Mouse (Mus musculus) left cerebral cortex, postnatal 4 days (tissue): ENCODE data around the gene Pja2. TPM values are rescaled to one million over a fixed set of nuclear protein-coding genes. Genes with fewer than 3 reads are reported as not detected.
"Not testable (repeated sequence)": the region's sequence is repeated elsewhere in the genome, so short reads cannot be mapped to it uniquely, and the experiment has no call there.

Source experiments
- DNase-seq: peaks from one replicate; pipeline ENCODE4 v3.0.0-alpha.2; 2022
- intact Hi-C: fragments of 180-260 bp; cut with DNase I; formaldehyde crosslinking; loops from one replicate; pipeline ENCODE4 v1.15.1; 2025
- total RNA-seq, 2 experiments: library from RNA; stranded (reverse); gene quantifications; 2 replicates each; pipeline ENCODE4 v1.2.3; 2021

The Pja2 gene
- total RNA-seq = 100 to 1,000 TPM; 296 to 298 TPM

DNA sequence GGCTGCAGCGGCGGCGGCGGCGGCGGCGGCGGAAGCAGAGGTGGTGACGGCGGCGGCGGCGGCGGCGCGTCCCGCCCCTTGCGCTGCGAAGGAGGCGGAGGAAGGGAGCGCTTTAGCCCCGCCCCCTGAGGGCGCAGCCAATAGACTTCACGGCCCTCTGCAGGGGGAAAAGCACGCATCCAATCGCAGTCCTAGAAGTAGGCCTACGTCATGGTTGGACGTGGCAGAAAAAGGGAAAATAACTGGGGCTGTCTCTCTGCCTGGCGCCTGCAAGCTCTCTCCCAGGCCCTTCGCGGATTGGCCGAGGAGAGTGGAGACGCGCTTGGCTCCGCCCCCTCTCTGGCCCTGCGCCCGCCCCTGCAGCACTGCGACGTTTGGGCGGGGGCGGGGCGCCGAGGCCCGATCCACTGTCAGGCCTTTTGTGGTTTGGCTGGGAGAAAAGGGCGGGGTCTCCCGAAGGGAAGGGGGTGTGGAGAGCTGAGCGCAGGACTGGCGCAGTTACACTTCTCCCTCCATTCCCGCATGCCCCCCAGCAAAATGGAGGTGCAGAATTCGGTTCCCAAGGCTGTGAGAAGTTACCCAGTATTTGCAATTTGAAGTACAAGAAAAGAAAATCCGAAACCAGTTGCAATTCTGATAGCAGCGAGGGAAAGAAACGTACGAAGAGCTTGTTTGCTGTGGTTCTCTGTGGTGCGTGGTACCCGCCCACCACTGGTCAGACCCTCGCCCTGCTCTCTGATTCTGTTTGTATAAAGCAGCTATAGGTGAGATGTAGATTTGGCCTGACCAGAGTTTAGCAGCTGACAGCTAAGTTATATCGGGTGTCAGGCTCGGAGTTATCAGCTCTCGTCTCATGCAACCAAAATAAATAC is at the start of gene Pja2:
Gene Pja2, minus strand, starts transcription at position 19 of the 872 bp plus-strand sequence.
- intact Hi-C loops = loop anchor here (10.0 kb wide), 1 partner anchor 263 kb away; no protein-coding TSS in a partner anchor

DNA sequence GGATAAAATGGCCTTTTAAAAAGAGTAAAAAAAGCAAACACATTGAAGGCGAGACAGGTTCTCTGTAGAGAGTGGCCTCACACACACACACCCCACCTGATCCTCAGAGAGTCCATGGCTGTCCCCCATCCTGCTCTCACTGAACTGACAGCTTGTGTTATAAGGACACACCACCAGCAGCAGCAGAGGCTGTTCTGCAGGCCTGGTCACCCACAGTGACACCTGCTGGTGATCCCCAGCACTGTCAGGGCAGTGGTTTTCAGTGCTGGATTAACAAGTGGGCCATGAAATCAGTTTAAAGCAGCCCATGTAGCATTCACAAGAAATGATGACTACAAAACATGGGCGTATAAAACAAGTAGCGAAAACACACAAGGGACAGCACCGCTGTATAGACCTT is 43.6 kb upstream of the Pja2 start:
- intact Hi-C loops = no loop called here

More for the DNA sequence above, at the start of gene Pja2:
- DNase-seq = peak; percentile 100

DNA sequence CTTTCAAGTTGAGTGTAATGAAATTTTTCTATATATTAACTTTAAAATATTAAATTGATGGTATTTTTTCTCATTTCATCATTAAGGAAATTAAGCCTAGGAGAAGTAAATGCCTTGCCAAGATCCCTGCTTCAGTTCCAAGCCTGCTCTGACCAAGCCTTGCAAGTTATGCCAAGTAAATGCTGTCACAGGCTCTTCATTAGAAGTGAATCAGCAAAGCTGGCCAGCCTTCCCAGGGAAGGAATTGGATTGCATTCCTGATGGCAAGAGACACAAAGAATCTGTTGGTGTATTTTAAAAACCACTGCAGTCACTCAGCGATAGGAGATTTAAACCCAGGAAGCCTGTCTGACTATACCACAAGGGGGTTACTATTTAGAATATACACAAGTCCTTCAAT is 32.0 kb upstream of the Pja2 start:
- DNase-seq = peak; percentile 42
- intact Hi-C loops = no loop called here

More for the DNA sequence above, 43.6 kb upstream of the Pja2 start:
- peak; percentile 73 for DNase-seq

DNA sequence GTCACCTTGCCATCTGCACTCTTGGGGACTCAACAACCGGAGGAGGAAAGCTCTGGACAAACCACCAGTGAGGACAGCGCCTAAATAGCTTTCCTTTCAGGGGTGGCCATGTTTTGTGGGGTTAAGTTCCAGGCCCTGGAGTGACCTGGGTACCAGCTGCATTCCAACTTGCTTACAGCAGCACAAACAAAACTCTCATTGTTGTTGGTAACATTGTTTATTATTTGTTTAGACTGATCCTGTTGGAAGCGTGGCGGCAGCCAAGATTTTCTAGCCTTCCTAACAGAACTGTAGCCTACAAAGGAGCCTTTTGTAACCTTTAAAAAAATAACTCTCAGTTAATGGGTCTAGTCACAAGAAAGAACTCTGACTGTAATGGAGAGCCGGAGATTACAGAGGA is 30.9 kb upstream of the Pja2 start:
- no peak for DNase-seq
- intact Hi-C loops = no loop called here

DNA sequence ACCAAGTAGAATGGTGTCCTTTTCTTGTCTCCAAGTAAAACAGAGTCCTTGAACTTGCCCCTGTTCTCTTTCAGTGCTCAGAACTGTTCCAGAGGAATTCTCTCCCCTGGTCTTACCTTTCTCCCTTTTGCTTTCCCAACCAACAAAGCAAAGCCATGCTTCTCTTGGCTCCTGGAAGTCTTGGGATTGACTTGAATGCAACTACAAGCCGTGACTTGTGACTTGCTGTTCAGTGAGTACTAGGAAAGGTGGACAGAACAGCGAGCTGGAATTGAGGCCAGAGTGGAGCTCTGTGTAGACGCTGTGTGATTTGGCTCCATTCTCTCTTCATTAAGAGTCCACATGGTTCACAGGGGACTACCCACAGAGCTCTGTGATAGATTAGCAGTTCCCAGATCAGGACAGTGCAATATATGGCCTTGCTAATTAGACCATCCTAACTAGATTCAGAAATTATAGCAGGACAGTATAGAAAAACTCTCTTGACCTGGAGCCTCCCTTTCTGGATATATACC is 30.3 kb upstream of the Pja2 start:
- intact Hi-C loops = no loop called here
- no peak for DNase-seq

DNA sequence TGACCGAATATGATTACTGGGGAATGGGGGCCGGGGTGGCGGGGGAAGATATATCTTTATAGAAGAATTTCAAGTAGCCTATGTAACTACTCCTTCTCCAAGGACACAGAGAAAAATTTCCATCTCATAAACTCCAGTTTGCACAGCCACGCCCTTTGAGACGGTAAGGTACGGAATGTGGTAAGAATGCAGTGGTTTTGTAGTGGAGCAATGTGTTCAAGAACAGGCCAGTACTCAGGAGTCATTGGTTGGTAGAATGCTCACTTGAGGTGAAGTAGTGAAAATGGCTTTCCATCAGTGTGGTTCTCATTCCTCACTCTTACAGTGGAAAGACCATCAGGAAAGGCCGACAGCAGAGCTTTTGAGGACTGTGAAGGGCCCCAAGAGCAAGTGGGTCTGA is 22.2 kb upstream of the Pja2 start:
- intact Hi-C loops = no loop called here
- no peak for DNase-seq

DNA sequence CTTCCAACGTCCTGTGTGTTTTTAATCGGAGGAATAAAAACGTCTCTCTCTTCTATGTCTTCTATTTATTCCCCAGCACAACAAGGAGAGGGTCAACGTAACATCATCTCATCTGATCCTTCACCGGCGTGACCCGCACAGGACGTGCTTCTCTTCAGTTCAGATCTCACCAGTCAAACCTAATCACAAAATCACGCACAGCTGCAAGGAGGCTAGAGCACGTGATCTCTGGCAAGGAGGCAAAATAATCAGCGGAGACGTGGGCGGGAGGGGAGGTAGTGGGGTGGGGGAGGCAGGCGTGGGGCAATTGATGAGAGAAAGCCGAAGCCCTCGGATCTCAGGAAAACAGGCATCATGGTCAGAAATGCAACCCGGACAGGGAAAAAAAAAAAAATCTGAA is 14.4 kb upstream of the Pja2 start:
- no peak for DNase-seq
- intact Hi-C loops = no loop called here

DNA sequence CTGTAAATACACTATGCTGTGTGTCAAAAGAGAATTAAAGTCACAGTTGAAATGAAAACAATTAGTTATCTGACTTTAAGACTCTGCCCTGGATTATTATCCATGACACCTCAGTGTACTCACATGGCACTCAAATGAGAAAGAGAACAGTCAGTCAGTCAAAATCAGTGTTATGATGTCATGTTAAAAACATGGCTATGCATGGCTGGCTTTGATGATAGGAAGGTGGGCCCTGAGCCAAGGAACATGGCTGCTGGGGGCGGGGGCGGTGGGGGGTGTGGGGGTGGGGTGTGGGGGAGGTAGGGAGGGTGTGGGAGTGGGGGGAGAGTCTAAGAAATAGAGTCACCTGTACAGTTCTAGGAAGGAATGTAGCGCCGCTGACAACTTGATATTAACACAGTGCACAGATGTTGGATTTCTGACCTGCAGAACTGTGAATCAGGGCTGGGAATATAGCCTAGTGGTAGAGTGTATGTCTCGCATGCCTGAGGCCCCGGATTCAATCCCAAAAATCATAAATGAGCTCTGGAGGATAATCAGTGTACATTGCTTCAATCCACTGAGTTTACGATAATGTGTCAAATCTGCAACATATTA is 13.0 kb upstream of the Pja2 start:
- DNase-seq = no peak
- intact Hi-C loops = no loop called here

DNA sequence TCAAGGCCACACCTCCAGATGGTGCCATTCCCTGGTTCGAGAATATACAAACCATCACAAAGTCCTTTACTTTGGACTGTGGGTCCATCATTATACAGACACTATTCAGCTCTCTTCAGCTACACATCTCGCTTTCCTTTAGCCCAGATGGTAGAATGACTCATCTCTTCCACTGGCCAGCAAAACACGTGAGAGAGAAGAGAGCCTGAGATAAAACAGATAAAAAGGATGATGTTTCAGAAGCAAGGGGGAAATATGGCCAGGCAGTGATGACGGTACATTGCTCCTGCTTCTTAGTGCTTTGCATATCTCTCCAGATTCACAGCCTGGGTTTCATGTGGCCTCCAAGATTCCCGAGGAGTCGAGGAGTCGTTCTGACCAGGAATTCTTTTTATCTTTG is 10.0 kb upstream of the Pja2 start:
- intact Hi-C loops = no loop called here
- DNase-seq = no peak

DNA sequence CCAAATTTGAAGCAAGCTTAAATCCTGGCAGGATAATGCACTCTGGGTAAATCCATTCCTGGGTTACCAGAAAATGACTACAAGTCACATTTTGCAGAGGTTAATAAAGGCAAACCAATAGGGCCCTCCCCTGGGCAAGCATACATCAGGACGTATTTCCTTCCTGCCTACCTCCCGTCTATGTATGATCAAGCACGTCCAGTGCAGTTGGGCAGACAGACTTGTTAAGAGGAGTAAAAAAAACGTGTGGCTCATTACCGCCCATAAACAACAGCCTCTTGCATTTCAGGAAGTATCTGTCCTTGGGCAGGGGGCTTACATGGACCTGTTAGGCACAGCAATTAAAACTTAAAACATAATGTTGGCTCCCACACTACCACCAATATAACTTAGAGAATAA is 8.0 kb upstream of the Pja2 start:
- intact Hi-C loops = loop anchor here (10.0 kb wide), 1 partner anchor 255 kb away; no protein-coding TSS in a partner anchor
- DNase-seq = no peak

DNA sequence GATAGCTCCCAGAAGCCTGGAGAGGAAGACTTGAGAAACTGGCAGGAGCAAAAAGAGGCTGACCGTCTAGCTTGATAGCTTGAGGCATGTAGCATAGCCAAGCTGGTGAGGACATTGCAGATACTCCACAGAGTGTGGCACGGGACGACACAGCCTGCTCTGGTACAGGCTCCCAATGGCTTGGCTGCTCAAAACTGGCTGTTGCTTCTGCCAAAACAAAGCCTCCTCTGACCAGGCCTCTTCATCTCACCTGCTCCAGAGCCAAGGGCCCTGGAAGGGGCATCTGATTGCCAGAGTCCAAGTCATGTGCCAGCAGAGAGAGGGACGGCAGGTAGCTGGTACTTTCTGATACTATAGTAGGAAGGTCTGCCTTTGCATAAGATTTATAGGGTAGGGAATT is 5.5 kb upstream of the Pja2 start:
- intact Hi-C loops = loop anchor here (10.0 kb wide), 1 partner anchor 258 kb away; no protein-coding TSS in a partner anchor

DNA sequence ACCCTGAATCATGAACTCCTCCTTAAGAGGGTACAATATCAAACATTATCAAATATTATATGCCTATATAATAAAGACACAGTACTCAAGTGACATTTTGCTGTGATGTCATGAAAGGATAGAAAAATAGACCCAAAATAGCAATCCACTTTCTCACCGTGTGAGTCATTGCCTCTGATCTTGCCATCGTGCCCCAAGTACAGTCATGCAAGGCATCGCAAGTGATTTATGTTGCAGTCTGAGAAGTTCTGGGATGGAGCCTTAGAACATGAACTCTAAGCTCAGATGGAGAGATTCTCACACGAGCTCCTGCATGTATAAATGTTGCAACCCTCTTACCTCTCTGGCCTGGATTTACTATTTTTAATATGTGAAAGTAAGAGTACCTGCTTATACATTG is 2.2 kb upstream of the Pja2 start:
- intact Hi-C loops = loop anchor here (10.0 kb wide), 1 partner anchor 261 kb away; no protein-coding TSS in a partner anchor
- no peak for DNase-seq

More for the DNA sequence above, 5.5 kb upstream of the Pja2 start:
- peak; percentile 7 for DNase-seq

DNA sequence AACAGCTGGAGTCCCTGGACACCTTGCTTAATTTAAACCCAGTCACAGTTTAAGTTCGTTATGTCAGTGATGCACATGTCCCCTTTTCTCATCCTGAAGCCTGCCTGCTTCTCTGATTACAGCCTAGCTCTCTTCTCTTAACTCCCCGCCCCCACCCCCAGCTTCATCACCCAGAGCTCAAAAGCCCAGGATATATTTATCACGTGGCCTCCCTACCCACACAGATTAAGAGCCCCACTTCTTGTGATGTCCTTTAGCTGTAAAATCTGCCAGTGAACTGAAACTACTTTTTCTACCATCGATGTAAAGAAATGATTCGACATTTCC is 1.0 kb upstream of the Pja2 start:
- intact Hi-C loops = loop anchor here (10.0 kb wide), 1 partner anchor 262 kb away; no protein-coding TSS in a partner anchor
- no peak for DNase-seq

DNA sequence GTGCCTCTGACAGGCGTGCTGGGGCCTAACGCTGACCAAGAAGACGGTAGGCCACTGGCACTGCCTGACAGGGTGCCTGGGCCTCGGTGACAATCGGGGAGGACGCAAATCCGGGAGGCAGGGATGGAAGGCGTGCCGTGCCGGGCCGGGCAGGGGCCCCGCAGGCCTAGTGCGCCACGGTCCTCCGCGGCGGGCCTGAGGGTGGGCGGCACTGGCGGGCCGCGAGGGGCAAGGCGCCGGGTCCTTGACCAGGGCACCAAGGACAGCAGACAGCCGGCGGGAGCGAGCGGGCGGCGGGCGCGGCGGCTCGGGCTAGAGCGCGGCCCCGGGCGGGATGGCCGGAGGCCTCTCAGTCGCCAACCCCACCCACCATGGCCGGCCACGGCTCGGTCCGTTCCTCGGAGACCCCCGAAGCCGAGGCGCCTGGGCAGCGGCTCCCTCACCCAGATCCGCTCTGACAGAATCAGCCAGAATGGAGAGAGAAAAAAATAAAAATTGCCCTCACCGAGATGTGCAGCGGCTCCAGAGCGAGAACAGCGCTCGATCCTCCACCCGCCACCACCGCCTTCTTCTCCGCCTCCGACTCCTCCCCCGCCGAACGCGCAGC is 322 bp downstream of the Pja2 start:
- DNase-seq = no peak

DNA sequence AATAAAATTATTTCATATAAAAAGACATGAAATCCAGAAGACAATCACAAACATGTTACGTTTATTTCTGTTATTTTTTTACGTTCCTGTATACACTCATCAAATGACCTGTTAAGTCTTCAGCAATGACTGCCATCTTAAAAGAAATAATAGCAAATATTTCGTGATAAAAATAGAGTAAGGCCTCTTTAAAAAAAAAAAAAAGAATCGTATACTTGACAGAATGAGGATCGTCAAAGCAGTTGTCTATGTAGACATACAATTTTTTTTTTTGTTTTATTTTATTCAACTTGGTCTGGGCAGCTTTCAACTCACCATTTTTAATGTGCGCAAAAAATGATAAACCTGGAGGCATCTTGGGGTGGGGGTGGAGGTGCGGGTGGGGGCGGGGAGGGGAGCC is 831 bp downstream of the Pja2 start:
- DNase-seq = no peak
- intact Hi-C loops = loop anchor here (10.0 kb wide), 1 partner anchor 264 kb away; no protein-coding TSS in a partner anchor

More for the DNA sequence above, 322 bp downstream of the Pja2 start:
- intact Hi-C loops = loop anchor here (10.0 kb wide), 1 partner anchor 263 kb away; no protein-coding TSS in a partner anchor

DNA sequence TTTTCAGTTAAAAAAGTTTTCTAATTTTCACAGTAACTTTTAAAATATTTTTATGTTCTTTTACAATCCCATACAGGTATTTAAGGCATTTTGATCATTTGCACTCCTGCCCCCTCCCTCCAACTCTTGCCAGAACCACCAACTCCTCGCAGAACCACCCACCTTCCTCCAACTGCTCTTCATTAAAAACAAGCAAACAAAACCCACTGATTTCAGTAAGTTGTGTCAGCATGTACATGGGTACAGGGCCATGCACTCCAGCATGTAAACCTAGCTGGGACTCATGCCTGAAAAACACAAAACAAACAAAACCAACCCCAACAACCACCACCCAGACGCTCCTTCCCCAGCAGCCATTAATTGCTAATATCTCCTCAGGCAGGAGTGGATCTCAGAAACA is 7.2 kb downstream of the Pja2 start:
- intact Hi-C loops = no loop called here
- no peak for DNase-seq

DNA sequence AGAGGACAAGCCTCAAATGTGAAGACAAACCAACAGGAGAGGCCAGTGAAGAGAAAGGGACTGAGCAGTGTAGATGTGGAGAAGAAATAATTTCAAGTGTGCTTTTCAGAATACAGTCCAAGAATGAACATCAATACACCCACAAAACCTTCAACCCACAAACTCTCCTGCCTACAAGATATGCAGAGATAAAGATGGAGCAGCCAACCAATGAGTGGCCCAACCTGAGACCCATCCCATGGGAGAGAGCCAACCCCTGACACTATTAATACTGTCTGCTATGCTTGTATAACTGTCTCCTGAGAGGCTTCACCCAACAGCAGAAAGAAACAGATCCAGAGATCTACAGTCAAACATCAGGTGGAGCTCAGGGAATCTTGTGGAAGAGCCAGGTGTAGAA is 16.3 kb downstream of the Pja2 start:
- intact Hi-C loops = no loop called here
- DNase-seq = no peak

DNA sequence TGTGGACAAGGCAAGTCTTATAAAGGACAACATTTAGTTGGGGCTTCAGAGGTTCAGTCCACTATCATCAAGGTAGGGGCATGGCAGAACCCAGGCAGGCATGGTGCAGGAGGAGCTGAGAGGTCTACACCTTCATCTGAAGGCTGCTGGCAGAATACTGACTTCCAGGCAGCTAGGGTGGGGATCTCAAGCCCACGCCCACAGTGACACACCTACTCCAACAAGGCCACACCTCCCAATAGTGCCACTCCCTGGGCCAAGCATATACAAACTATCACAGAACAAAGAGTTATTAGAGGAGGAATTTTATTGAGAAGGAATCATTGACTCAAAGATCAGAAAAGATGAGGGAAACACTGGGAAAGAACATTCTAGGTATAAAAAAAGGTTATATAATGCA is 17.2 kb downstream of the Pja2 start:
- intact Hi-C loops, DNase-seq: not testable (repeated sequence)

DNA sequence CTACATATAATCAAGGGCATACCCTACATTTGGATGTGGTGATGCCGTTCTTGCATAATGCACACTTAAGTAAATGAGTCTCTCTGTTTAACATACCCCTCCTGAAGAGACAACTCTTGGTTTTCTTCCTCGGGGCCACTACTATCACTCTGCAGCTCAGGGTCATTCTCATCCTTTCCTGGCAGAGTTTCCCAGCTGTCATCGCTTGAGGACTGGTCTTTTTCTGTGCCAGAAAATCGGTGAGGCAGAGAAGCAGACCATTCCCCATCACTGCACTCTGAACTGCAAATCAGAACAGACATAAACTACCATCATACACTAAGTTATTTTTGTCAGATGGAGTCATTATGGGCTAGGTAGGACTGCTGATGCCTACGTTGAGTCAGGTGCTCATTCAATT is 34.1 kb downstream of the Pja2 start:
- peak; percentile 18 for DNase-seq
- intact Hi-C loops = no loop called here

DNA sequence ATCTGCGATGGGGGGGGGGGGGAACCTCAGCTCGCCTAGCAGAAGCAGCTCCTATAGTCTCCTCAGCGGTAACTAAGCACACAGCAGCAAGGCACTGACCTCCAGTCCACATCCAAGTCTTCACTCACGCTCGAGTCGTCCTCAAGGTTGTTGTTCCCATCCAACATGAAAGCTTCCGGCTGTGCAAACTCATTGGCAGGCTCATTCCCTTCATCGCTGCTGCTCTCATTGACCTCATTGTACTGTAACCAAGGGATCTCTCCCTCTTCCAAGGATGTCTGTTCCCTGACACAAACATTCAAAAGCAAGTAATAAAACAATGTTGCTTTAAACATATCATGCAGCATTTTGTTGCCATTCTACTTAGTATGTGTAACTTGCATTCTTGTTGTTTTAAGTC is 39.0 kb downstream of the Pja2 start:
- no peak for DNase-seq
- intact Hi-C loops = no loop called here

DNA sequence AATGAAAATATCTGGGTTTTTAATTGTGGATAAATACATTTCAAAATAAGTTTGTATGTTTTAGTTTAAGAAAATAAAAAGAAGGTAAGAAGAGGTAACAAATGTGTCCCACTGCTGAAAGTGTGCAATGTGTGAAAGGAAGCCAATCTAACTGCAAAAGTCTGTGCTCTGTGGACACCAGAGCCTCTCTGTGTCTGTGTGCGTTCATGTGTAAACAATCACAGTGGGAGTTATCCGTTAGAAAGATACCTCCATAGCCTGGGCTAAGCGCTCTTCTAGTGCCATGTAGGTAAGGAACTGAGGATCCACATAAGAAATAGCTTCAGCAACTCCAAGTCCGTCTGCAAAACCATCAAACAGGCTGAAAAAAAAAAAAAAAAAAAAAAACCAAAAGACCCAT is 42.0 kb downstream of the Pja2 start:
- intact Hi-C loops = no loop called here
- no peak for DNase-seq
